Mouse (Mus musculus): ENCODE measurements at regions not wholly inside any gene's neighbourhood (a gene's known extent, or its start where the extent isn't known, plus 50 kb on each side); places are given as distances from the start of the nearest gene placed in this dataset.

- no peak for TF ChIP-seq FLI1 (IDR thresholded peaks at IDR 0.05; ENCODE audit: low read length)
- no peak for TF ChIP-seq GATA1 (IDR thresholded peaks at IDR 0.05; ENCODE audit: borderline replicate concordance, low read length)
- H3K36me3 ChIP-seq (replicated peaks; ENCODE audit: low read length) = no peaks in the 10 kb centered on the region
- peaks cover 12% of the 10 kb centered on the region for H3K9me3 ChIP-seq
- H3K4me3 ChIP-seq (replicated peaks) = no peak overlapping the region
- H3K4me1 ChIP-seq = no peaks in the 10 kb centered on the region
- no peaks in the 10 kb centered on the region for H3K27me3 ChIP-seq (replicated peaks)
Observed at GRCm38 (mm10) chr1:186454393-186455085, 251.2 kb downstream of the Tgfb2 start.

- Histone ChIP-seq H3K4me1 (no peaks in the 10 kb centered on the region), H3K4me3 (replicated peaks) (no peak overlapping the region), H3K36me3 (replicated peaks; ENCODE audit: low read length) (no peaks in the 10 kb centered on the region), H3K9me3 (peaks cover 11% of the 10 kb centered on the region; the same call in 1 of the 2 replicates), H3K27me3 (replicated peaks) (no peaks in the 10 kb centered on the region)
- TF ChIP-seq FLI1 (IDR thresholded peaks at IDR 0.05; ENCODE audit: low read length) = no peak
- no peak for TF ChIP-seq GATA1 (IDR thresholded peaks at IDR 0.05; ENCODE audit: borderline replicate concordance, low read length)
Observed at GRCm38 (mm10) chr1:186448841-186449650, 256.7 kb downstream of the Tgfb2 start.

DNA sequence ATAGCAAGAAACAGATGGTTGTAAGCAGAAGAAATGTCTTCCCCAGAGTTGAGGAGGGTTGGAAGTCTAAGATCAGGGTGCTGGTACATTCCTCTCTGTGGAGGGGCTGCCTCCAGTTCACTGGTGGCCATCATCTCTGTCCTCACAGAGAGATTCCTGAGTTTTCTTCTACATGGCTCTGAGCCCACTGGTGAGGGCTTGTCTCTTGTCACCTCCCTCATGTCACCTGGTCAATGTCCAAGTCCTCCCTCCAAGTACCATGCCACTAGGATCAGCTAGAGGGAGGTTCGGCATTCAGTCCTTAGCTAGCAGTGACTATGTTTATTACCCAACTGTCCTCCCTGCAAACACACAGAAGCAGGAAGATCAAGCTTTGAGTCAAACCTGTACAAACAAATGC lies 258.3 kb downstream of the Tgfb2 start:
- TF ChIP-seq FLI1 (IDR thresholded peaks at IDR 0.05; ENCODE audit: low read length) (no peak), GATA1 (IDR thresholded peaks at IDR 0.05; ENCODE audit: borderline replicate concordance, low read length) (no peak)
- Histone ChIP-seq H3K4me3 (replicated peaks) (no peak overlapping the region), H3K27me3 (replicated peaks) (no peaks in the 10 kb centered on the region), H3K36me3 (replicated peaks; ENCODE audit: low read length) (no peaks in the 10 kb centered on the region), H3K4me1 (no peaks in the 10 kb centered on the region), H3K9me3 (peaks cover 19% of the 10 kb centered on the region)

DNA sequence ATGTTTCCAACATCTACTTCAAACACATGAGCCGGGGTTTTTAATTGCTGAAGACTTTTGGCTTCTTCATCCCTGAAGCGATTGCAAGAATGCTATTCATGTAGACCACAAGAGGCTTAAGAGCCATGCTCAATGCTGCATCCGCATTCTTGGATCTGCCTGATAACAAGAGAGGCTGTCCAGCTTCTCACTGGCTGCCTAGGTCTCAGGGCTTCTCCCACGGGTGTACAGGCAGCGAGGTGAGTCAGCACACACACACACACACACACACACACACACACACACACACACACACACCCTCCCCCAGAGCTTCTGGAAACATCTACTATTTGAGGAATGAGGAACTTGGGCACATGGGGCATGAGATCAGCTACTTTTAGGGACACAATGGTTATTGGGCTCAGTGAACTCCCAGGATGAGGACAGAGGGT lies 261.1 kb downstream of the Tgfb2 start:
- Histone ChIP-seq H3K4me3 (replicated peaks) (no peak overlapping the region), H3K27me3 (replicated peaks) (no peaks in the 10 kb centered on the region), H3K36me3 (replicated peaks; ENCODE audit: low read length) (no peaks in the 10 kb centered on the region), H3K9me3 (peaks cover 31% of the 10 kb centered on the region), H3K4me1 (no peaks in the 10 kb centered on the region)
- TF ChIP-seq GATA1 (IDR thresholded peaks at IDR 0.05; ENCODE audit: borderline replicate concordance, low read length) (no peak), FLI1 (IDR thresholded peaks at IDR 0.05; ENCODE audit: low read length) (no peak)

GRCm38 (mm10) chr1:186442160-186442559 lies 263.6 kb downstream of the Tgfb2 start:
- no peak overlapping the region for H3K4me3 ChIP-seq (replicated peaks)
- no peaks in the 10 kb centered on the region for H3K36me3 ChIP-seq (replicated peaks; ENCODE audit: low read length)
- no peaks in the 10 kb centered on the region for H3K27me3 ChIP-seq (replicated peaks)
- TF ChIP-seq GATA1 (IDR thresholded peaks at IDR 0.05; ENCODE audit: borderline replicate concordance, low read length) (no peak), FLI1 (IDR thresholded peaks at IDR 0.05; ENCODE audit: low read length) (no peak)
- no peaks in the 10 kb centered on the region for H3K4me1 ChIP-seq
- H3K9me3 ChIP-seq = peaks cover 48% of the 10 kb centered on the region

DNA sequence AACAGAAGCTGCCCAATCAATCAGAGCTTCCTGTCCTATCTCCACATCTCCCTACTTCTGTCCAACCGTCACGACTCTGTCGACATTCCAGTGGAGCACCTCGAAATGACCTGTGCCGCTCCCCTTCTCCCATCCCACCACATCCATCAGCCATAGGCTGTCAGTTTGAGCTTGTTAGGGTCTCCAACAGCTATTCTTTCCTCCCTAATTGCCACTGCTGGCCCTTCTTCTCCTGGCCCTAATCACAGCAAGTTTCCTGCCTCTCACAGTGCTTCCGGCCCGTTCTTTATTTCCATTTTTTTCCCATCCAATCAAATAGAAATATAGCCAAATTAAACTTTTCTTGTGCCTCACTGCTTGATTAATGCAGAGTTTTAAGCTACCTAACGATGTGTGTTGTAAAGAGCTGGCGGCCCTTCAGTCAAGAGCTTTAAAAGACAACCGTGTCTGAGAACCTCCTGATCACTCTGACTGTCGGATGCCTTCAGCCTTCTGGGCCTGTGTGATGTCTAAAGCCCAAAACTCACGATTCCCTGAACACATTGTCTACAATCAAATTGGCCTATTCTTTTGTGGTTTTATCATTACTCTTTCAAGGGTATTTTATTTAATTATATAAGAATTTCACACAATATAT lies 270.3 kb downstream of the Tgfb2 start:
- Histone ChIP-seq H3K4me3 (replicated peaks) (no peak overlapping the region), H3K36me3 (replicated peaks; ENCODE audit: low read length) (no peaks in the 10 kb centered on the region), H3K4me1 (no peaks in the 10 kb centered on the region), H3K9me3 (peaks cover 36% of the 10 kb centered on the region), H3K27me3 (replicated peaks) (no peaks in the 10 kb centered on the region)
- no peak for TF ChIP-seq GATA1 (IDR thresholded peaks at IDR 0.05; ENCODE audit: borderline replicate concordance, low read length)

- no peaks in the 10 kb centered on the region for H3K36me3 ChIP-seq (replicated peaks; ENCODE audit: low read length)
- H3K27me3 ChIP-seq (replicated peaks) = no peaks in the 10 kb centered on the region
- TF ChIP-seq GATA1 (IDR thresholded peaks at IDR 0.05; ENCODE audit: borderline replicate concordance, low read length) (no peak), FLI1 (IDR thresholded peaks at IDR 0.05; ENCODE audit: low read length) (no peak)
- no peak overlapping the region for H3K4me3 ChIP-seq (replicated peaks)
- H3K9me3 ChIP-seq = peaks cover 32% of the 10 kb centered on the region
- no peaks in the 10 kb centered on the region for H3K4me1 ChIP-seq
Observed at GRCm38 (mm10) chr1:186434782-186435181, 271.0 kb downstream of the Tgfb2 start.

DNA sequence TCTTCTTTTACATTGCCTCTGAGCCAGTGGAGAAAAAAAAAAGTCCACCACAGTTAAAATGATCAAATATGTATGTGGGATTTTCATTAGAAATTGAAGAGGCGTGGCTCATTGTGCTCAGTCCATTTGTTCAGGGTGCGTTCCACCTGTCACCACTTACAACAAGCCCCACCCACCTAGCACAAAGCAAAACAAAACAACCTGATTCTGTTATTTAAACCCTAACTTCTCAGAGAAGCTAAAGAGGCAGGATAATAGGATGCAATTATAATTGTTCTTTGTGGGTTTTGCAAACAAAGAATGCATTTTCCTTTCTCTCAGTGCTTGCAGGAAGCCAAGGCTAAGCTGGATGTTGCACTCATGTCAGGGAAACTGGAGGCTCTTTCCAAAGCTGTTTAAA lies 271.8 kb downstream of the Tgfb2 start:
- Histone ChIP-seq H3K36me3 (replicated peaks; ENCODE audit: low read length) (no peaks in the 10 kb centered on the region), H3K27me3 (replicated peaks) (no peaks in the 10 kb centered on the region), H3K4me3 (replicated peaks) (no peak overlapping the region), H3K4me1 (no peaks in the 10 kb centered on the region), H3K9me3 (peaks cover 29% of the 10 kb centered on the region)
- TF ChIP-seq GATA1 (IDR thresholded peaks at IDR 0.05; ENCODE audit: borderline replicate concordance, low read length) (no peak), FLI1 (IDR thresholded peaks at IDR 0.05; ENCODE audit: low read length) (no peak)

- Histone ChIP-seq H3K9me3 (peaks cover 26% of the 10 kb centered on the region), H3K4me3 (replicated peaks) (no peak overlapping the region), H3K4me1 (no peaks in the 10 kb centered on the region), H3K36me3 (replicated peaks; ENCODE audit: low read length) (no peaks in the 10 kb centered on the region), H3K27me3 (replicated peaks) (no peaks in the 10 kb centered on the region)
- TF ChIP-seq GATA1 (IDR thresholded peaks at IDR 0.05; ENCODE audit: borderline replicate concordance, low read length) = no peak
- TF ChIP-seq FLI1 (IDR thresholded peaks at IDR 0.05; ENCODE audit: low read length) = no peak
Observed at GRCm38 (mm10) chr1:186433169-186433665, 272.6 kb downstream of the Tgfb2 start.

Measured in megakaryocyte, embryonic 14.5 days (primary cell).